Mouse (Mus musculus): ENCODE data around the gene Cyth2.
A peak's percentile ranks its signal among the peaks of the same experiment; 100 is the strongest.

Cyth2 gene

DNA sequence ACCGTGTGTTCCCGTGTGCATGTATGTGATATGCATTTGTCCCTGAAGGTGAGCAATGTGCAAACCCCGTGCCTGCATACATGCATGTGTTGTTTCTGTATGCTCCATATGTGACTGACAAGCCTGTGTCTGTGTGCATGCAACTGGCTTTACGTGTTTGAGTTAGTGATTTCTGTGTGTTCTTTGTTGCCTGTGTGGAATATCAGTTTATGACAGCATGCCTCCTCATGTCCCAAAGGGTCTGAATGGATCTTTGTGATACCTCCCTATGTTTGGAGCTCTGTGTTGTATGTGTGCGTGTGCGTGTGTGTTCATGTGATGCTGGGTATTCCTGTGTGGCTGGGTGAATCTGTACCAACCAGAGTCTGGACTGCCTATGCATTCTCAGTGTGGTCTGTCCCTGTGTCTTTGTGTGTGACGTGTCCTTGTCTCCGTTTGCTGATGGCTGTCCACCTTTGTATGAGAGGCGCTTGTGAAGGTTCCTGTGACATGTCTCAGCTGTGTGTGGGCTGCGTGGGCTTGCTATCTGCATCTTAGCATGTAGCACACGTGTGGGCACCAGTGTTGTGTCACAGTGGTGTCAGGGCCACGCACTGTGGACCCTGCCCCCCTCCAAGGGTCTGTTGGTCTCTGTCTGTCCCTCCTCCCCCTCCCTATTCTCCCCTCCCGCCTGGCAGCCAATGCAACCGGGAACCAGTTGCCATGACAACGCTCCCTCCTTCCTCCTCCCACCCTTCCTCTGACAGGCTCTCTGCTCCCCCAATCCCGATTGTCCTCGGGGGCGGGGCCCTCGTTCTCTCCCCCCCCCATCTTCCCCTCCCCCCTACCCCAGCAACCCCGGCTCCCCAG is 29.6 kb downstream of the Cyth2 start, which contains the start of gene Sult2b1:
TSS of gene Sult2b1 (minus strand) at position 146 of the 849 bp plus-strand sequence.
- DNase-seq: no peak

DNA sequence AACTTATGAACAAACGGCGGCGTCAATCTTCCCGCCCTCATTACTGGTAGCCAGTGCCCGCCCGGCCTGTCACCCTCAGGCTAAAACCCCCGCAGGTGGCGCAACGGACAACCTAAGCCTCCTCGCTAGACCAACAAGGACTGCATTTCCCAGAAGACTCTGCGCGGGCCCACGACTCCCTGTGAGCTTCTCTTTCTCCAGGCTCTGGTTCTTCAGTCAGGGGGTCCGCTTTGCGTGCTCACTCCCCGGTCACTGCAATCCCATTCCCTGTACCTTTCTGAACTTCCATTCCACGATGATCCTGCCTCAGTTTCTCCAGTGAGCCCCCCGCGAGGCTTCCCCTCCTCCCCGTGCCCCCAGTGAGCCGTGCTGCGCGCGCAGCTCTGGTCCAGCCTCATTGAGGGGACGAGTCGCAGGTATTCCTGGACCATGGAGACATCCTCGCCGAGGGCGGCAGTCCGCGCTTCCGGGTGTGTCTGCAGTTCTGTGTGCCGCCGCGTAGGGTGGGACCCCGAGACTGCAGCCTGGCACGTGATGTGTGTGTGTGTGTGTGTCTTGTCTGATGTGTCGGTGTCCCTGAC is 30.8 kb downstream of the Cyth2 start, which contains the start of gene Lmtk3:
TSS of gene Lmtk3 (plus strand) at position 228 of the 581 bp plus-strand sequence.
- DNase-seq: peak; percentile 74 to 75

DNA sequence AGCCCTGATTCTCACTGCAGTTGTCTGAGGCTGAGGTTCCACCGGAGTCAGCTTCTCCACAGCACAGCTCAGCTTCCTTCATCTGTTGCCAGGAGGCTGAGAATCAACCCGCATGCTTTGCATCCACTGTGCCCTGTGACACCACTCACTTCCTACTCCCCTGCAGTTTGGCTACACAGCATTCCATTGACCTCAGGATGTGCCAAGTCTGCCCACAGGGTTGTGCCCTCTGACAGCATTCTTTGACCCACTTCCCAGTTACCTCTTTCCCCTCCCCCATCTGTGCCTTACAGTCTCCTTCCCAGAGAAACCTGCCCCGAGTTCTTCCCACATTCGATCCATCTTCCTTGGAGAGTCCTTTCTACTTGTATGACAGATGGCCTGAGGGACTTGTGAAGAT is 32.1 kb downstream of the Cyth2 start:
- no peak for DNase-seq

DNA sequence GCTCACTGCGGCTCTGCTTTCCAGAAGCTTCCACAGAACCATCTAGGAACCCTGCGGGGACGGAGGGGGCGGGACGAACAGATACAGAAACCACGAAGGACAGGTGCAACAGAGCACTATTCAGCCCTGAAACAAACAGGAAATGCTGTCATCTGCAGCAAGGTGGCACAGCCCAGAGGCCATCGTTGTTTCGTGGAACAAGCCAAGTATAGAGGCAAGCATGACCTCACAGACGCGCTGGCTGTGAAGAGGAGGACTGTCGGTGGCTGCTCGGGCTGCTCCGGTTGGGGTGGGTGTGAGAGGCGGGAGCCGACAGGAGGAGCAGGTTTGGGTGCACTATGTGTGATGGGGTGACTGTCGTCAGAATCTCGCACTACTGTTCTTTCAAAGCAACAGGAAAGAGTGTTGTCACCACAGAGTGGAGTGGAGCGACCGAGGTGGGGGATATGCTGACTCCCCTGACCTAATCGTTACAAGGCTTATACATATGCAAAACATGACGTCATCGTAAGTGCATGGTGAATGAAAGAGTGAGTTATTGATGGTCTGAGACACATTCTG is 35.2 kb downstream of the Cyth2 start:
- peak; percentile 76 to 77 for DNase-seq

DNA sequence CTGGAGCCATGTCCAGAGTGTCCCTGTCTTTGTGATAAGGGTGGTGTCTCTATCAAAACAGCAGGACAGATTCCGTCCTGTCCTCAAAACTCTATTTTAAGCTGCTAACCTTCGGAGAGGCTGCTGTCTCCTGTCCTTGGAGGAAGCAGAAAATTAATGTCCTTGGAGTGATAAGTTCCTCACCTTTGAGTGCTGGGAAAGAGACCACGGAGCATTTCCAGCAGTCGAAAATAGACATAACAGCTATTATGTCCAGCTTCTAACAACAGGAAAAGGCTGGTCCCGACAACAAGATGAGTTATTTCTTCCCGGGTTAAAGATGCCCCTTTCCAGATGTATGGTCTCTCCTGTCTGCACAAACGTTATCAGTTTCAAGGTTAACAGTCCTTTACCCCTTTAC is 39.1 kb downstream of the Cyth2 start:
- no peak for DNase-seq

DNA sequence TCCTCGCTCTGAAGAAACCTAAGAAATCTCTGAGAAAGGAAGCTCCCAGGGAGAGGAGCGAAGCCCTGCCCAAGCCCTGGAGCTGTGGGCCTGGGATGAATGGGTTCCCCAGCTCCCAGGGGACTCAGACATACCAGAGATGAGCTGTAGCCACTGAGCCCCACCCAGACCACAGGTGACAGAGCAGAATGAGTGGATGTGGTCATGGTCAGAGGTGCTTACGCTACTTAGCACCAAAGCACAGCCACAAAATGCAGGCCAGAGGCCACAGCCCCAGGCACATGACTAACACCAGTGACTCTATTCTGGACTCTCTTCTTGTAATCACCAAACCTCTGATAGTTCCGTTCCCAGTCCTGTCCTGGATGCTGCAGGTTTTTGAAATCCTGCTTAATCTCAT is 43.3 kb downstream of the Cyth2 start:
- DNase-seq: no peak

DNA sequence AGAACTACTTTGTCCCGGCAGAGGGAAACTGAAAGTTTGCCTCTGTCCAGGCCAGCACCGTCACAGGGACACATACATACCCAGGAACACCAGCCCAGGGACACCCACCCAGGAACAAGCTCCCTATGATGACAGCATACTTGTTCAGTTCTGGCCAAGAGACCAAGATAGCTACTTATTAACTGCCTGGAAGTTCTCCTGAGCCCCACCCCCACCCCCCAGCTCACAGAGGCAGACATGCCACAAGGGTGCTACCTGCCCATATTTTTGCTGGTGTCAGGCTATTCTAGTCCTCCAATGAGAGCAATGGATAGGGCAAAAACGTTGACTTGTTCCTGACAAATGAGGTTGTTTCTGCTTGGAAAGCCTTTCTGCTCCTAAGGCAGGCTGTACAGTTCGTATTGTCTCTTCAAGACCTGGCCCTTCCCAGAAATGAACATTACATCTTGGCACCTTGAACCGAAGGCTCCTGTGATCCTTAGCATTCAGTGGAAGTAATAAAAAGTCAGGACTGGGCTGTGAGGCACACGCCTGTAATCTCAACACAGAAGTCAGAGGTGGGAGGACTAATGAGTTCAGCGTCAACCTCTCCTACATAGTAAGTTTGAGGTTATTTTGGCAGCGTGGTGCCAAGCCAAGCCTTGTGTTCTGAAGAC is 43.8 kb downstream of the Cyth2 start:
- DNase-seq: no peak

DNA sequence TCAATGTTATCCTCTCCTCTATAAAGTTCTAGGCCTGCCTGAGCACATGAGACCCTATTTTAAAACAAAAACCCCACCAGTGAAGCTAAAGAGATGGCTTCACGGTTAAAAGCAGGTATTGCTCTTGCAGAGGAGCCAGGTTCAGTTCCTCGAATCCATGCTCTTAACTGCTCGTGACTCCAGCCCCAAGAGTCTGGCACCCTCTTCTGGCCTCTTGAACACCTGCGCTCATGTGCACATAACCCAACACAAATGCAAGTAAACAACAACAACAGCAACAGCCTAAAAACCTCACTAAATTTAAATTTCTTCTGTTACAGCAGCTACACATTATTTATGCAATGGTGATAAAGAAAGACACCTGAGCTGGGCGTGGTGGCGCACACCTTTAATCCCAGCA is 46.9 kb downstream of the Cyth2 start:
- DNase-seq: no peak

DNA sequence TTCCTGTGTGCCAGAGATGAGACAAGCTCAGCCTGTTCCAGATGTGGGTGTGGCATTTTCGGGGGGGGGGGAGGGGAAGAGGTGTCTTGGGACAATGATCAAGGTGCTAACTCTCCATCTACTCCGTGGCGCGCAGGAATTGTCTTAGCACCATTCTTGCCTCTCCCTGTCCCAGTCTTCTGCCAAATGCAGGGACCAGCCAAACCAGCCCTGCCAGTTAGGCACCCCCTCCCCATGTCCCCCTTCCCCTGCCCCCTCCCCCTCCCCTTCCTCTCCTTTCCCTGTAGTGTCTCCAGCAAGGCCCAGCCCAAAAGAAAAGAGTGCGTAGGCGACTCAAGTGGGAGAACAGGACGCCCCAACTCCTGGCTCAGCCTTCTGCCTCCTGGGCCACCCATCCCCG is 47.6 kb downstream of the Cyth2 start:
- no peak for DNase-seq

DNA sequence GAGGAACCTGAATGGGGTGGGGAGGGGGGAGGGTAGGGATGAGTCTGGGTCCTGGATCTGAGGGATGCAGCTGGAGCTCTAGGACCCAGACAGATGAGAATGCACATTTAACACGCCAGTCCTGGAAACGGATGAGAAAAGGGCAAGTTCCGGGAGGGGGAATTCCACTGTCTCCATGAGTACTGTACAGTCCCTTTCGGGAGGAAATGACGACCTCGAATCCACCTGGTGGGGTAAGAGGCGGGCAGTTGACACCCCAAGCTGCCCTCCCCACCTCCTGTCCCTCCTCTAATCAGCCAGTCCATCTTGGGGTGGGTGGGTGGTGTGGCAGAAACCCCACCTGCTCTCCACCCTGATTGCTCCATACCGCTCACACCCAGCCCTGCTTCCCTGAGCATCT is 48.4 kb downstream of the Cyth2 start:
- no peak for DNase-seq

DNA sequence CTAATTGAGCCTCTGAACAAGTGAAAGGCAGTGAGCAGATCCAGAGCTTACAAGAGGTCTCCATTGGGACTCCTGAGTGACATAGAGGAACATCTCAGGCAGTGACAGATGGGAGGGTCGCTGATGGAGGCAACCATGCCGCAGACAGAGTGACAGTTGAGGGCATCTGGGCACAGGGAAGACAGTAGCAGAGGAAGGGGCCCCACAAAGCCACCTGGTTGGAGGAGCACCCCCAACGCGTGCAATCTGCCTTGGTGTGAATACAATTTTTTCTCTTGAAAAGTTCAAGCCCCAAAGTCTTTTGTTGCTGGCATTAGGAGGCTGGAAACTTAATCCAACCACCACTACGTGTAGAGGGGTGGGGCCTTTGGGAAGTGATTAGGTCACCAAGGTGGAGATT is 54.2 kb downstream of the Cyth2 start:
- no peak for DNase-seq

DNA sequence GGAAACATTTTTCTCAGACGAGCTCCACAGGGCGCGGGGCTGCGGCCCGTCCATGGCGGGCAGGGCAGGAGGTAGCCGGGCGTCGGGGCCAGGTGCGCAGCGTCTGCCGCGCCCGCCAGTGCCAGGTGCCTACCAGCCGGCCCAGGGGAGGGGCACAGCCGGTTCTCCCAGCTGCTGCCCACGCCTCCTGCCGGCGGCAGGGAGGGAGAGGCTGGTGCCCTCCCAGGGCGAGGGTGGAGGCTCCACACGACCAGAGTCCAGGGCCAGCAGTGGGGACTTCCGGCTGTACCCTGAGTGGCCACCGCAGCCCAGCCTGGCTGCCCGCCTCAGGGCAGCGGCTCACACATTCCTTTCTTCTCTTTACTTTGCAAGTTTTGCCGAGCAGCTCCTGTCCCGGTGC is 55.0 kb downstream of the Cyth2 start:
- DNase-seq: no peak
